Mouse (Mus musculus) E14TG2a.4 (cell line): ENCODE data around the gene Psma3.

Experiments
- H3K27me3 ChIP-seq: 2 replicates; pipeline ENCODE4 v1.6.1; 2014; ENCODE audit warnings: low read length, control low read depth; ENCODE audit not compliant: insufficient read depth
- H3K36me3 ChIP-seq: 2 replicates; pipeline ENCODE4 v1.6.1; 2014; ENCODE audit warnings: low read length, control low read depth; ENCODE audit not compliant: insufficient read depth
- H3K4me1 ChIP-seq: replicated peaks from 2 replicates; pipeline ENCODE4 v1.6.1; 2014; ENCODE audit warnings: low read depth, low read length, control low read depth
- H3K4me3 ChIP-seq: replicated peaks from 2 replicates; pipeline ENCODE4 v1.5.1; 2014; ENCODE audit warnings: mild to moderate bottlenecking, low read length
- H3K9me3 ChIP-seq: 2 replicates; pipeline ENCODE4 v1.6.1; 2014; ENCODE audit warnings: low read length, control low read depth
- CTCF ChIP-seq: conservative IDR thresholded peaks from 2 replicates; pipeline ENCODE4 v1.5.1; 2014; ENCODE audit warnings: low read length
- NANOG ChIP-seq: IDR thresholded peaks from 2 replicates; pipeline ENCODE4 v1.6.1; 2014; ENCODE audit warnings: borderline replicate concordance, low read length, mixed read lengths
- POU5F1 ChIP-seq: IDR thresholded peaks from 2 replicates; pipeline ENCODE4 v1.6.1; 2014; ENCODE audit warnings: low read length, borderline replicate concordance

The Psma3 gene

DNA sequence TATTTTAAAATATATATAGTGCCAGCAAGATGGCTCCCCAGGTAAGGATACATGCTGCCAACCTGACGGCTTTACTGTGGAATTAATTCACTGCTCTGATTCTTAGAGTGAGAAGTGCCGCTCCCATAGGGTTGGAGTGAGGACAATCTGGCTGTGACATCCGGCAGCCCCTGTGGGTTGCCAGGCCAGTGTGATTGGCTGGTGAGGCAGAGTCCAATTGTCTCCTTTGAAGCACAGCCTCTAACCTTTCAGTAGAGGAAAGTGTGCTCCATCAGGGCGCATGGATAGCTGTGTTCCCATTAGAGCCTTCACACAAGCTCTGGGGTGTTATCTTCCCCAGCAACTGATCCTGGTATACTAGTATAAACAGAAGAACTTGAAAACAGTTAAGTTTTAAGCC lies 15.8 kb upstream of the Psma3 start:
- TF ChIP-seq CTCF, result no peak
- TF ChIP-seq NANOG, result no peak
- no peak for TF ChIP-seq POU5F1
- H3K4me1 ChIP-seq, result no peaks in the 10 kb centered on the region
- no peak overlapping the region for H3K4me3 ChIP-seq
- peaks cover 68% of the 10 kb centered on the region for H3K36me3 ChIP-seq
- H3K27me3 ChIP-seq, result no peaks in the 10 kb centered on the region
- H3K9me3 ChIP-seq, result no peaks in the 10 kb centered on the region

DNA sequence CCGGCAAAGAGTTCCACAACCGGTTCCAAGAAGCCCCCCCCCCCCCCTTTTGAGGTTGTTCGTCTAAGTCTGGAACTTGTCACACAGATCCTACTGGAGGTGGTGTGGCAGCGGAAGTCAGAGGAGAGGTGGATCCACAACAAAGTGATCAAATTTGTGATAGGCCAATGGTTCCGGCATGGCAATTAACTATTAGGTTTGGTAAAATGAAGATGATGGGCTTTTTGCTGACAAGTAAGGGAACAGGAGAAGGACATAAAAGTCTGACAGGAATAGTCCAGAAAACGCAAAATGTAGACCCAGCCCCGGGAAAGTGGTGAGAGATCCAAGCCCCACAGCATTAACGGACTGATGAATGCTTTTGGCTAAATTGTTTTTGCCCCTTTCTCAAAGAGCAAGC lies 6.8 kb upstream of the Psma3 start:
- Histone ChIP-seq H3K9me3 (no peaks in the 10 kb centered on the region), H3K4me3 (peak overlapping the region; percentile 85), H3K4me1 (peaks cover 16% of the 10 kb centered on the region), H3K36me3 (peaks cover 5% of the 10 kb centered on the region; the same call in 1 of the 2 replicates), H3K27me3 (no peaks in the 10 kb centered on the region)
- TF ChIP-seq CTCF, result no peak
- no peak for TF ChIP-seq NANOG
- no peak for TF ChIP-seq POU5F1

DNA sequence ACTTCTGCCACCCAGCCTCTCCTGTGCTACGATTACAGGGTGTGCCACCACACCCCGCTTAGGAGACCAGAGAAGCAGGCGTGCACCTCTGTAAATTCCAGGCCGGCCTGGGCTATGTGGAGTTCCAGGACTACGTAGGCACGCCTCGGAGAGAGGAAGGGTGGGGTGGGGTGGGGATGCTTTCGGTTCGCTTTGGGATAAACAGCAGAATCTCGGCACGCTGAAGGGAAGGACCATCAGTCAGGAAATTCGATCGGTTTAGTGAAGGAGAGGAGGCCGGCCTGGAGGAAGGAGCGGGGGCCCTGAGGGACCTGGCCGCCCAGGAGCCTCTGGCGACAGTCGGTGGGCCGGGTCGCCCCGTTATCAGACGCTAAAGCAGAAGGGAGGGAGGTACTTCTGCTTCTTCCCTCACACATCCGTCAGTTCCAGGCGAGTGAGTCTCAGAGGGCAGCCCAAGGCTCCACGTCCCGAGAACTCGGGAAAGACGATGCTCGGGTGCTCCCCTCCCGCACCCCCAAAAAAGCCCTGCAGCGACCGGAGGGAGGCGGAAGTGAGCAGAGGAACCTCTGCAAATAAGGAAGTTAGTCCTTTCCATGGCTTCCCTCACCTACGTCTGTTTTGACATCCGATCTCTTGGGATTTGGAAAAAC lies 6.2 kb upstream of the Psma3 start:
- no peaks in the 10 kb centered on the region for H3K9me3 ChIP-seq
- H3K27me3 ChIP-seq, result no peaks in the 10 kb centered on the region
- H3K36me3 ChIP-seq, result peaks cover 2% of the 10 kb centered on the region; the same call in 1 of the 2 replicates
- no peak for TF ChIP-seq NANOG
- TF ChIP-seq CTCF, result peak; percentile 41; the same call in 1 of the 2 replicates
- H3K4me1 ChIP-seq, result peaks cover 16% of the 10 kb centered on the region
- H3K4me3 ChIP-seq, result peak overlapping the region; percentile 85

DNA sequence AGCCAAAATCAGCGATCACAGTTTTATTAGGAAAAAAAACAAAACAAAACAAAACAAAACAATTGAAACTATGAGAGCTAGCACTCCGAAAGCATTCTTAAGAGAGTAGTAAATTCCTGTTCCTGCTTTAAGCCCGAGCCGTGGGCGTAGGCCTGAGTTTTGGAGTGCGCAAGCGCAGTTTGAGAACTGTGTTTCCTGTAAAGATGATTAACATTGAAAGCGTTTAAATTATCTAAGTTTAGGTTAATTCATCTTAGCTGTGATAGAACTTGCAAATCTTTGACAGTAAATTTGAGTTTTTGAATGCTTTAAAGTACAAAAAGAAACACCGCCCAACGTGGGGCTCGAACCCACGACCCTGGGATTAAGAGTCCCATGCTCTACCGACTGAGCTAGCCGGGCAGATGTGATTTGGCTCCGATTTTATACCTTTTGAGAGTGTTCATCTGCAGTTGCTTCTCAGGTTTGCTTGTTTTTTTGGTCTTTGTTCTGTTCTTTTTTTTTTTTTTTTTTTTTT lies 5.6 kb upstream of the Psma3 start:
- Histone ChIP-seq H3K27me3 (no peaks in the 10 kb centered on the region), H3K9me3 (no peaks in the 10 kb centered on the region), H3K4me3 (peak overlapping the region; percentile 85), H3K4me1 (peaks cover 20% of the 10 kb centered on the region), H3K36me3 (no peaks in the 10 kb centered on the region)
- TF ChIP-seq CTCF (no peak), NANOG (no peak), POU5F1 (no peak)

DNA sequence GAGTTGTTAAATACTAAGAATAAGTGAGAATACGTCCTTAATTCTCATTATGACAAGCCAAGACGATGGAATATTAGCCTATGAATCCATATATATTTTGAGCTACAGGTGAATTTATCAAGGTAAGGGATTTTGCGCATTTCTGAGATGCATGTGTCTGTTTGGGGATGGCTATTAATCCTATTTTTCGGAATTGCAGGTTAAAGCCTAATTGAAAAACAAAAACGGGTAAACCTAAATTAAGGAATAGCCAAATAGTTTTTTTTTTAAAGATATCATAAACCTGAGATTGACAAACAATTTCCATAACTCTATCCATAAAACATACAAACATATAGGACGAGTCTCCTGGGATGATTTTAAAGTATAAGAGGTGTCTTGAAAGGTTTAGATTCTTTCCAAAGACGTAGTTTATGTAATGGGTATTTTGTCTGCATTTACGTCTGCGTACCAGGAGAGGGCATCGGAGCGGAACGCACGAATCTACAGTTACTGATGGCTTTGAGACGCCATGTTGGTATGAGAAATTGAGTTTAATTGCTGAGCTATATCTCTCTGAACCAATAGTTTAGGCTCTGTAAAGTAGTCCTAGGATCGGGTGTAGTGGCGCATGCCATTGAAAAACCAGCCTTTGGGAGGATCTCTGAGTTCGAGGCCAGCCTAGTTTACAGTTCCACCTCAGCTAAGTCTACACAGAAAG lies 4.8 kb upstream of the Psma3 start:
- H3K27me3 ChIP-seq, result no peaks in the 10 kb centered on the region
- no peaks in the 10 kb centered on the region for H3K9me3 ChIP-seq
- TF ChIP-seq POU5F1, result no peak
- TF ChIP-seq CTCF, result peak; percentile 51
- peak overlapping the region; percentile 85 for H3K4me3 ChIP-seq
- H3K36me3 ChIP-seq, result no peaks in the 10 kb centered on the region
- H3K4me1 ChIP-seq, result peaks cover 20% of the 10 kb centered on the region

GRCm38 (mm10) chr12:70973831-70974230 lies 590 bp upstream of the Psma3 start:
- H3K4me3 ChIP-seq, result peak overlapping the region; percentile 96
- TF ChIP-seq POU5F1 (no peak), NANOG (no peak), CTCF (no peak)
- H3K4me1 ChIP-seq, result peaks cover 37% of the 10 kb centered on the region
- no peaks in the 10 kb centered on the region for H3K9me3 ChIP-seq
- peaks cover 14% of the 10 kb centered on the region for H3K36me3 ChIP-seq
- no peaks in the 10 kb centered on the region for H3K27me3 ChIP-seq

DNA sequence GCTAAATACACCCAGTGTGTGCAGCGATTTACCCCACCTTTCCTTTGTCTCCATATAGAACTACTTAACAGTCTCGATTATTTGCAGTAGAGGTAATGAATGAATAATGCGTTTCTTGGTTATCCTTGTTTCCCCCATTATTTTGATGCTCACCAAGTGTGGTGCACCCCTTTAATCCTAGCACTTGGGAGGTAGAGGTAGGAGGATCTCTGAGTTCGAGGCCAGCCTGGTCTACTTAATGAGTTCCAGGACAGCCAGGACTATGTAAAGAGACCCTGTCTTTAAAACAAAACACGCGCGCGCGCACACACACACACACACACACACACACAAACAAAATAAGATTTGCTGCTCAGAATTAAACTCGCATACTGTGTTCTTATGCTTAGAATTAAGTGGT lies 985 bp downstream of the Psma3 start:
- Histone ChIP-seq H3K27me3 (no peaks in the 10 kb centered on the region), H3K4me1 (peaks cover 45% of the 10 kb centered on the region), H3K4me3 (peak overlapping the region; percentile 96), H3K9me3 (no peaks in the 10 kb centered on the region), H3K36me3 (peaks cover 30% of the 10 kb centered on the region)
- TF ChIP-seq NANOG (no peak), POU5F1 (no peak), CTCF (no peak)

- TF ChIP-seq CTCF, result no peak
- TF ChIP-seq POU5F1, result no peak
- no peak for TF ChIP-seq NANOG
- Histone ChIP-seq H3K4me3 (peak overlapping the region; percentile 96), H3K9me3 (no peaks in the 10 kb centered on the region), H3K4me1 (peaks cover 49% of the 10 kb centered on the region), H3K27me3 (no peaks in the 10 kb centered on the region), H3K36me3 (peaks cover 35% of the 10 kb centered on the region)
Observed at GRCm38 (mm10) chr12:70975891-70976290, 1.5 kb downstream of the Psma3 start.
